Mouse (Mus musculus): ENCODE data around the gene Stmnd1. TPM values are rescaled to one million over a fixed set of nuclear protein-coding genes. Genes with fewer than 3 reads are reported as not detected.

Gene Stmnd1
- polyA plus RNA-seq, 1 experiment from 2014 or later = not detected

Other genes starting within 250 kb of the Stmnd1 start
- 3.0 and 3.4 TPM in 2 replicates for gene Rbm24, start 144.7 kb downstream of the Stmnd1 start, polyA plus RNA-seq (2016; fragmentation: Nextera tagmentation; extraction: Ambion mirVana)
- gene Cap2, start 228.1 kb downstream of the Stmnd1 start, polyA plus RNA-seq (2016; fragmentation: Nextera tagmentation; extraction: Ambion mirVana) = 10.4 and 10.9 TPM in 2 replicates